Mouse (Mus musculus) cerebellum, adult 2 months (tissue): ENCODE data around the gene Ip6k2.

Source experiments
- CTCF ChIP-seq: fragments of 200-500 bp; IDR thresholded peaks from 2 replicates; pipeline ENCODE4 v1.5.1; 2011; ENCODE audit warnings: low read depth, mild to moderate bottlenecking, control low read depth, low read length, moderate library complexity, borderline replicate concordance; ENCODE audit not compliant: insufficient read depth
- POLR2A ChIP-seq: fragments of 200-500 bp; IDR thresholded peaks from 2 replicates; pipeline ENCODE4 v1.6.1; 2011; ENCODE audit warnings: low read length, control low read depth, borderline replicate concordance; ENCODE audit not compliant: insufficient read depth

DNA sequence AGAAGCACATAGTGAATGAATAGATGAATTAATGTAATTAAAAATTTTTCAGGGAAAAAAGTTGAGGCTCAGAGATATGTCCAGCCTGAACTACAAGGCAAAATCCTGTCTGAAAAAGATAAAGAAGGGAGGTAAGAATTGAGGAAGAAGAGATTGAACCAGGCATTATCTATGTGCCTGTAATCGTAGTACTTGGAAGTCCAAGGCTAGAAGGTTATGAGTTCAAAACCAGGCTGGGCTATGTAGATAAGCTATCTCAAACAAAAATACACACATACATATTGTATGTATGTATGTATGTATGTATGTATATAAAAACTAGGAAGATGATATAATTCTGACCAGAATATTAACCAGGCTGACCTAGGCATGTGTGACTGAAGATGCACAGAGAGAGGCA, 8.7 kb downstream of the Ip6k2 start:
- TF ChIP-seq POLR2A, result no peak
- no peak for TF ChIP-seq CTCF
